Mouse (Mus musculus): ENCODE measurements around the gene Cish. TPM values are rescaled to one million over a fixed set of nuclear protein-coding genes. Genes with fewer than 3 reads are reported as not detected.
"Not testable (repeated sequence)": the region's sequence is repeated elsewhere in the genome, so short reads cannot be mapped to it uniquely, and the experiment has no call there.

The Cish gene
- total and polyA plus RNA-seq, 2 experiments from 2014 or later: 62.6 to 149 TPM

DNA sequence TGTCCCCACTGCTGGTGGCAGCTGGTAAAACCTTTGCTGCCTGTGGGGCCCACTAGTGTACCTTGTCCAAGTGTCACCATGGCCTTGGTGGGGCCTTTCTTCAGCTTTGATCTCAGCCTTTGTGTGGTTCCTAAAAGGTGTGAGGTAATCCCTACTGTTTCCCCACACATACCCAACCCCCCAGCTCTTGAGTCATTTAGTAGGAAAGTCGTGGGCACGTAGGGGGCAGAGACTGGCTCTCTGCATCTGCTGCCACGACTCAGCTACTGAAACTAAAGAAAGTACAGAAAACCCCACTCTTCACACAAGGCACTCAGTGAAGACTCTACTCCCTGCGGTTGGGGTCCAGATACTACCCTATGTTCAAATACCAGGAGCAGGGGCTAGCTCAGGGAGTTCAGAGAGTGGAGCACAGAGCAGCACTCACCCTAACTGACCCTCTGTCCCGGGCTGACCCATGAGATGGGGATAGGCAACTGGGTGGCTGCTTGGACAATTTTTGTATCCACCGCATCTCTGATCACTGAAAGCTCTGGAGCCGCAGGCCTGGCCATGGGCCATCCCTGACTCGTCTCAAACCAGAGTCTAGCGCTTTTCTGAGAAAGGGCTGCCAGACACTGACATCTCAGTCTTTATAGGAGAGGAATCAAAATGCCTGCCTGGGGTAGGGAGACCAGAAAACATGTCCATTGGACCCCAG is 7.4 kb downstream of the Cish start:
- 62% methylated on average over 9 of the region's 9 CpGs for WGBS
- Histone ChIP-seq H3K36me3 (replicated peaks; ENCODE audit: control insufficient read depth, insufficient read depth, low read length) (peaks cover 23% of the 10 kb centered on the region), H3K9me3 (replicated peaks; ENCODE audit: control insufficient read depth, low read length) (no peaks in the 10 kb centered on the region), H3K4me1 (ENCODE audit: control insufficient read depth, insufficient read depth) (peaks cover 60% of the 10 kb centered on the region), H3K27ac (ENCODE audit: low read depth) (peak overlapping the region; percentile 43), H3K9ac (replicated peaks; ENCODE audit: low read depth, low read length) (no peak overlapping the region), H3K4me3 (ENCODE audit: low read depth, low read length) (no peak overlapping the region), H3K27me3 (ENCODE audit: control insufficient read depth, insufficient read depth, low read length) (no peaks in the 10 kb centered on the region), H3K4me2 (ENCODE audit: low read depth, low read length) (no peak overlapping the region)
- DNase-seq (ENCODE audit: low spot score): no peak
- no peak for TF ChIP-seq EP300 (IDR thresholded peaks at IDR 0.05; ENCODE audit: low read depth)
- no peak for TF ChIP-seq CTCF (IDR thresholded peaks at IDR 0.05; ENCODE audit: low read depth)
- no peak for ATAC-seq (ENCODE audit: insufficient read depth, low read depth)

DNA sequence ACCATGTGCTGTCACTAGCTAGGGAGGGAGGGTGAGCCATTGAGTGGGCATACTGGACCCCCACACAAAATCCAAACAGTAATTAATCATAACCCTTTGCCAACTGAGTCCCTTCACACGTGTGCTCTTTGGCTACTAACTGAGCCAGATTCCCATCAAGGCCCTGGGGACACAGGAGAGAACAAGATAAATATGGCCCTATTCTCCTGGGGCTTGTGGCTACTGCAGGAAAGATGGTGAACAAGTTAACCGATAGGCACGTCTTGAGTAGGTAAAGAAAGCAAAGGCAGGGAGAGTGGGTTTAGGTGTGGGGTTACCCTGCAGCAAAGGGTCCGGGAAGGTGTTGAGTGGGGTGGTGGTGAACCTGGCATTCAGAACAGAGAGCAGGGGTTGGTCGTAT is 8.1 kb downstream of the Cish start:
- Histone ChIP-seq H3K9me3 (replicated peaks; ENCODE audit: control insufficient read depth, low read length) (no peaks in the 10 kb centered on the region), H3K27ac (ENCODE audit: low read depth) (no peak overlapping the region), H3K27me3 (ENCODE audit: control insufficient read depth, insufficient read depth, low read length) (no peaks in the 10 kb centered on the region), H3K4me3 (ENCODE audit: low read depth, low read length) (no peak overlapping the region), H3K4me1 (ENCODE audit: control insufficient read depth, insufficient read depth) (peaks cover 66% of the 10 kb centered on the region), H3K9ac (replicated peaks; ENCODE audit: low read depth, low read length) (no peak overlapping the region), H3K4me2 (ENCODE audit: low read depth, low read length) (no peak overlapping the region), H3K36me3 (replicated peaks; ENCODE audit: control insufficient read depth, insufficient read depth, low read length) (peaks cover 23% of the 10 kb centered on the region)
- ATAC-seq (ENCODE audit: insufficient read depth, low read depth) (no peak), DNase-seq (ENCODE audit: low spot score) (no peak)
- TF ChIP-seq CTCF (IDR thresholded peaks at IDR 0.05; ENCODE audit: low read depth) (no peak), EP300 (IDR thresholded peaks at IDR 0.05; ENCODE audit: low read depth) (no peak)
- WGBS: 79% methylated on average over 5 of the region's 5 CpGs

- Histone ChIP-seq H3K4me1 (ENCODE audit: control insufficient read depth, insufficient read depth) (peaks cover 71% of the 10 kb centered on the region), H3K4me3 (ENCODE audit: low read depth, low read length) (no peak overlapping the region), H3K36me3 (replicated peaks; ENCODE audit: control insufficient read depth, insufficient read depth, low read length) (peaks cover 23% of the 10 kb centered on the region), H3K4me2 (ENCODE audit: low read depth, low read length) (no peak overlapping the region), H3K27me3 (ENCODE audit: control insufficient read depth, insufficient read depth, low read length) (no peaks in the 10 kb centered on the region), H3K27ac (ENCODE audit: low read depth) (no peak overlapping the region), H3K9me3 (replicated peaks; ENCODE audit: control insufficient read depth, low read length) (no peaks in the 10 kb centered on the region), H3K9ac (replicated peaks; ENCODE audit: low read depth, low read length) (no peak overlapping the region)
- no peak for DNase-seq (ENCODE audit: low spot score)
- 96% methylated on average over 3 of the region's 3 CpGs for WGBS
- no peak for ATAC-seq (ENCODE audit: insufficient read depth, low read depth)
- TF ChIP-seq CTCF (IDR thresholded peaks at IDR 0.05; ENCODE audit: low read depth) (no peak), EP300 (IDR thresholded peaks at IDR 0.05; ENCODE audit: low read depth) (no peak)
Measured at GRCm38 (mm10) chr9:107304383-107304782, 8.6 kb downstream of the Cish start.

DNA sequence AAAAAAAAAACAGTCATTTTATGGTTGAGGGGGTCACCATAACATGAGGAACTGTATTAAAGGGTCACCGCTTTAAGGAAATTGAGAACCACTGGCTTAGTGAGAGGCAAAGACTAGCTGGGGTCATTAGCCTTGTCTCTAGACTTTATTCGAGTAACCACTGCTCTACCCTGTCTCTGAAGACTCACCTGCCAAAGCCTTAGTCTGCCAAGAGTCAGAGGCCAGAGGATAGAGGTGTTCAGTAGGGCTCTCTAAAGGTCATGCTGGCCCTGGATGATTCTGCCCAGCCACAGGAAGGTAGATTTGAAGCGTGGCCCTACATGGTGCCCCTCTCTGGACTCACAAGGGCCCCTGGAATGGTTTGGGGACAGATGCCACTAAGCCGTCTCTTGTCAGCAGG is 9.2 kb downstream of the Cish start:
- Histone ChIP-seq H3K9ac (replicated peaks; ENCODE audit: low read depth, low read length) (no peak overlapping the region), H3K27me3 (ENCODE audit: control insufficient read depth, insufficient read depth, low read length) (no peaks in the 10 kb centered on the region), H3K4me1 (ENCODE audit: control insufficient read depth, insufficient read depth) (peaks cover 75% of the 10 kb centered on the region), H3K4me3 (ENCODE audit: low read depth, low read length) (no peak overlapping the region), H3K9me3 (replicated peaks; ENCODE audit: control insufficient read depth, low read length) (no peaks in the 10 kb centered on the region), H3K4me2 (ENCODE audit: low read depth, low read length) (no peak overlapping the region), H3K27ac (ENCODE audit: low read depth) (peak overlapping the region; percentile 47; the same call in 1 of the 2 replicates), H3K36me3 (replicated peaks; ENCODE audit: control insufficient read depth, insufficient read depth, low read length) (peaks cover 21% of the 10 kb centered on the region)
- DNase-seq (ENCODE audit: low spot score) (no peak), ATAC-seq (ENCODE audit: insufficient read depth, low read depth) (no peak)
- TF ChIP-seq EP300 (IDR thresholded peaks at IDR 0.05; ENCODE audit: low read depth): no peak
- no peak for TF ChIP-seq CTCF (IDR thresholded peaks at IDR 0.05; ENCODE audit: low read depth)
- 77% methylated on average over 4 of the region's 4 CpGs for WGBS

DNA sequence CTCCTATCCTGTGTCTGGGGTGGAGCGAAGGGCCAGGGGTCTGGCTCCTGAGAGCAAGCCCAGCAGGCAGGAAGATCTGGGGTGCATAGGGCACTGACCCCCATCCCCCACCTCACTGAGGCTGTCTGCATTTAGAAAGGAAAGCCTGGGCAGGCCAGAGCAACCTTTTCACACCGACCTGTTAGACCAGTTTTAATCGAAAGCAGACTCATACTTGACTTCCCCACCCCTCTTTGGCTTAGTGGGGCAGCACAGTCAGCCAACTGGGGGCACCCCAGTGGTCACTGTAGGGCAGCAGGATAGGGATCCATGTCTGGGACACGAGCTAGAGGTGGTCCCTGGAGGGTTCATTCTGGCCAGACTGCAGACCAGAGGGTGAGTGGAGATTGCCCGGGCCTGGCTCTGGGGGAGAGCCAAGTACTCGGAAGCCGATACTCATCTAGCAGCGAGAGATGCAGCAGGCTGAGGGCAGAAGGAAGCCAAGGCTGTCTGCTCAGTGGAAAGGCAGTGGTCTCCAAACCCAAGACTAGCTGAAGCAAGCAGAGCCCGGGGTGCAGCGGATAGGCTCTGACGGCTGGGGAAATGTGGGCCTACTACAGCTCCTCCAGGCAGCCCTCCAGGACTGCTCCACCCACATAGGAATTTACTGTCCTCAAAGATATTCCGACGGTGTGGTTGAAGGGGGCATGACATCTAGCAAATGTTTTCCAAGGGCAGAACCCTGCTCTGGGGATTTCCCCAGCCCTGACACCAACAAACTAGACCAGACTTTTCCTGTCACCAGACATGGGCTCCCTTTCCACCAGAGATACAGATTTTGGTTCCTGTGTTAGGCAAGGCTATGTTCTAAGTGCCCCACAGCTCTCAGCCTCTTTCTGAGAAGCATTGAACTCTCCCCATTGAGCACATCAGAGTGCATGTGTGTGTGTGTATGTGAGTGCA is 10.0 kb downstream of the Cish start:
- no peak overlapping the region for H3K4me3 ChIP-seq (ENCODE audit: low read depth, low read length)
- WGBS: 35% methylated on average over 13 of the region's 13 CpGs
- no peaks in the 10 kb centered on the region for H3K9me3 ChIP-seq (replicated peaks; ENCODE audit: control insufficient read depth, low read length)
- ATAC-seq (ENCODE audit: insufficient read depth, low read depth): no peak
- peaks cover 70% of the 10 kb centered on the region for H3K4me1 ChIP-seq (ENCODE audit: control insufficient read depth, insufficient read depth)
- no peak overlapping the region for H3K4me2 ChIP-seq (ENCODE audit: low read depth, low read length)
- peak overlapping the region; percentile 12; the same call in 1 of the 2 replicates for H3K9ac ChIP-seq (replicated peaks; ENCODE audit: low read depth, low read length)
- DNase-seq (ENCODE audit: low spot score): no peak
- peaks cover 12% of the 10 kb centered on the region for H3K36me3 ChIP-seq (replicated peaks; ENCODE audit: control insufficient read depth, insufficient read depth, low read length)
- TF ChIP-seq EP300 (IDR thresholded peaks at IDR 0.05; ENCODE audit: low read depth) (no peak), CTCF (IDR thresholded peaks at IDR 0.05; ENCODE audit: low read depth) (no peak)
- peak overlapping the region; percentile 47 for H3K27ac ChIP-seq (ENCODE audit: low read depth)
- no peaks in the 10 kb centered on the region for H3K27me3 ChIP-seq (ENCODE audit: control insufficient read depth, insufficient read depth, low read length)

DNA sequence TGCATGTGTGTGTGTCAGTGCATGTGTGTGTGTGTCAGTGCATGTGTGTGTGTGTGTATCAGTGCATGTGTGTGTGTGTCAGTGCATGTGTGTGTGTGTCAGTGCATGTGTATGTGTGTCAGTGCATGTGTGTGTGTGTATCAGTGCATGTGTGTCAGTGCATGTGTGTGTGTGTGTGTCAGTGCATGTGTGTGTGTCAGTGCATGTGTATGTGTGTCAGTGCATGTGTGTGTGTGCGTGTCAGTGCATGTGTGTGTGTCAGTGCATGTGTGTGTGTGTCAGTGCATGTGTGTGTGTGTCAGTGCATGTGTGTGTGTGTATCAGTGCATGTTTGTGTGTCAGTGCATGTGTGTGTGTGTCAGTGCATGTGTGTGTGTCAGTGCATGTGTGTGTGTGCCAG is 10.8 kb downstream of the Cish start:
- ATAC-seq (ENCODE audit: insufficient read depth, low read depth); H3K9me3 ChIP-seq (replicated peaks; ENCODE audit: control insufficient read depth, low read length); DNase-seq (ENCODE audit: low spot score); H3K36me3 ChIP-seq (replicated peaks; ENCODE audit: control insufficient read depth, insufficient read depth, low read length); H3K9ac ChIP-seq (replicated peaks; ENCODE audit: low read depth, low read length); H3K4me2 ChIP-seq (ENCODE audit: low read depth, low read length); H3K27me3 ChIP-seq (ENCODE audit: control insufficient read depth, insufficient read depth, low read length); H3K4me3 ChIP-seq (ENCODE audit: low read depth, low read length): not testable (repeated sequence)
- WGBS: 100% methylated on average over 1 of the region's 1 CpGs
- H3K4me1 ChIP-seq (ENCODE audit: control insufficient read depth, insufficient read depth): peaks cover 68% of the 10 kb centered on the region
- peak overlapping the region; percentile 95 for H3K27ac ChIP-seq (ENCODE audit: low read depth)
